Mouse (Mus musculus): Measurements from ENCODE around the gene Tlr9.

Tlr9 gene

GRCm38 (mm10) chr9:106269879-106270278 lies 47.5 kb downstream of the Tlr9 start:
- no peak for DNase-seq

DNA sequence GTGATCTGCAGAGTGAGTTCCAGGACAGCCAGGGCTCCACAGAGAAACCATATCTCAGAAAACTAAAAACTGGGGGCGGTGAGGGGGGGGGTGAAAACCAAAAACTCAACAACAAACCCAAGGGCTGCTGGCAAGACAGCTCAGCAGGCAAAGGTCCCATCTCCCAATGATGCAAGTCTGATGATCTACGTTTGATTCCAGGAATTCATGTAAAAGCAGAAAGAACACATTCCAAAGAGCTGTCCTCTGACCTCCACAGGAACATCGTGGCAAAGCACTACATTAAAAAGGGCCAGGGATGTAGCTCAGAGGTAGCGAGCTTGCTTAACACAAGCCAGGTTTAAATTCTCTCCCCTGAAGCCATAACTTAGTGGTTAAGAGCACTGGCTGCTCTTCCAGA lies 48.3 kb downstream of the Tlr9 start:
- no peak for DNase-seq

DNA sequence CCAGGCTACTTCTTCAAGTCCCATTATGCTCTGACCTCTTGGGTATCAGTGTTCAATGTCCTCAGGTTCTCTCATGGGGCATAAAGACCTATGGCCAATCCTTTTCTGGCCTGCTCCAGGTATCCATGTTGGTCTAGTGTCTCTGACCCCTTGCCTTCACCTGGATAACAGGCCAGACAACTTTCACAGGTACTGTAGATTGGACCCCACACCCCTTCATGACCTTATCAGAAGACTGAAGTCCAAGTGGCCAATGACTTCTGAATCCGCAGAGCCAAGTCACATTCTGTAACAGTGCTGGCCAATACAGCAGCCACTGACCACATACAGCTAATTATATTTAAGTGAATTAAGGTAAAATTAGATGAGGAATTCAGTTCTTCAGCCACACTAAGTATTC lies 49.9 kb downstream of the Tlr9 start:
- no peak for DNase-seq

DNA sequence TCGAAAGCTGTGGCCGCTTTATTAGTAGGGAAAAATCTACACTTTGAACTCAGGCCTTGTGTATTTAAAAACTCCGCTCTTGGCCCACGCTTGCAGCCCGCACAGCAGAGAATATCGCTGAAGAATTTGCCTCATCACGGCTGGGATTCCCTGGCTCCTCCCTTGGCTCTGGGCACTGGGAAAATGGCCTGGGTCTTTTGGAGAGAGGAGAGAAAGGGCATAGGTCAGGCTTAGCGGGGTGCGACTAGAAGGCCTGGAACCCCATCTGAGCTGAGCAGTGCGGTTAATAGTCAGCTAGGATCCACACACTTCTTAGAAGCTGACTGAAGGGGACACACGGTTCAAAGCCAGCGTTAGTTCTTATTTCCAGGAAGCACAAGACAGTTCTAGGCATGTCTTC lies 50.9 kb downstream of the Tlr9 start:
- DNase-seq = no peak

GRCm38 (mm10) chr9:106273791-106274190 lies 51.4 kb downstream of the Tlr9 start:
- DNase-seq = no peak

- no peak for DNase-seq
These were observed 52.3 kb downstream of the Tlr9 start for GRCm38 (mm10) chr9:106274652-106275180.

GRCm38 (mm10) chr9:106275806-106276205 lies 53.4 kb downstream of the Tlr9 start:
- DNase-seq = no peak
